Mouse (Mus musculus) brain, adult 2 months (tissue): ENCODE measurements around the gene Slco2b1.
"Not testable (repeated sequence)": the region's sequence is repeated elsewhere in the genome, so short reads cannot be mapped to it uniquely, and the experiment has no call there.

Source experiments
- DNase-seq: peaks from one replicate; pipeline ENCODE4 v3.0.0; 2011; ENCODE audit warnings: low read depth, low spot score

Slco2b1 gene

DNA sequence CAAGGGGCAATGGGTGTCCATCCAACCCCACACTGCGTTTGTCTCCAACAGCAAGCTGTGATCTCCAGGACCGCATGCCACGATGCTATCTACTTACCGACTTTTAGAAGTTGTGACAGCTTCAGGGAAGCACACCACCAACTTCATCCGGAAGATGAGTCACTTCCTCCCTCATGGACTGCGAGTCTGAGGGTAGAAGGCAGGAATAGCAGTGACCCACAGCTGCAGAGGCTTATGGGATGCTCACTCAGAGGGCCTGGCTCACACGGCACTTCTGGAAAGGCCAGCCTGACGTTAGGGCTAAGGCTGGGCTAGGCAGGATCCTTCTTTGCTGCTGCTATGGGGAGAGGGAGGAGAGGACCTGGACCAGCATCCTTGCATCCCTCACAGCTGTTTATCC is at the start of gene Slco2b1:
TSS of gene Slco2b1 (minus strand) at position 175 of the 400 bp plus-strand sequence.
- peak; percentile 15 for DNase-seq

GRCm38 (mm10) chr7:99739276-99739675 is 28.1 kb upstream of the Slco2b1 start:
- DNase-seq, result peak; percentile 62

DNA sequence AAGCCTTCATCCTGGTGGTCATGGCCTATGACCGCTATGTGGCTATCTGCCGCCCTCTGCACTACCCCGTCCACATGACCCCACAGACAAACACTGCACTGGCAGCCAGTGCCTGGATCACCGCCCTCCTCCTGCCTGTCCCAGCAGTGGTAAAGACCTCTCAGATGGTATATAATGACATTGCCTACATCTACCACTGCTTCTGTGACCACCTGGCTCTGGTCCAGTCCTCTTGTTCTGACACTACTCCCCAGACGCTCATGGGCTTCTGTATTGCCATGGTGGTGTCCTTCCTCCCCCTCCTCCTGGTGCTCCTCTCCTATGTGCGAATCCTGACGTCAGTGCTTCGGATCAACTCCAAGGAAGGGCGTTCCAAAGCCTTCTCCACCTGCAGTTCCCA is 24.4 kb upstream of the Slco2b1 start:
- DNase-seq, result not testable (repeated sequence)

DNA sequence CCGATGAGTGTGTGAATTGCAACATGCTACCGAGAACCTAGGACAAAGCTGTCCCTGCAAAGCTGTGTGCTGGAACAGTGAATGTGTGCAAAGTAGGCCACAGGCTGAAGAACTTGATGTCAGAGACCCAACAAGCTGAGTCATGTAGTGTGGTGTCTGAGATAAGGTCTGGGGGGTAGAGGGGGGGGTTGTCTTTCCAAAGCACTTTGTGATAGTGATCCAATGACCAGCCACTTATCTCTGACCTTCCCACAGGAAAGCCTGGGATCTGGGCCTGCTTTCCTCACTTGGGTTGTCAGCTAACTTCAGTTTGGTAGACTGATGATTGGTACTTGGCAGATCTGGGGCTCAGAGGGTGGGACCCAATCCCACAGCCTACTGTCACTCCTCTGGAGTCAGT is 23.5 kb upstream of the Slco2b1 start:
- DNase-seq, result no peak

- DNase-seq, result no peak
These were observed 18.8 kb upstream of the Slco2b1 start, which contains the start of gene Olfr520 for GRCm38 (mm10) chr7:99729973-99730372. Olfr520 (plus strand) TSS chr7:99730273.

GRCm38 (mm10) chr7:99716536-99716935 is 5.4 kb upstream of the Slco2b1 start:
- DNase-seq, result no peak

- no peak for DNase-seq
These were observed 1.3 kb upstream of the Slco2b1 start for GRCm38 (mm10) chr7:99712431-99712830.

DNA sequence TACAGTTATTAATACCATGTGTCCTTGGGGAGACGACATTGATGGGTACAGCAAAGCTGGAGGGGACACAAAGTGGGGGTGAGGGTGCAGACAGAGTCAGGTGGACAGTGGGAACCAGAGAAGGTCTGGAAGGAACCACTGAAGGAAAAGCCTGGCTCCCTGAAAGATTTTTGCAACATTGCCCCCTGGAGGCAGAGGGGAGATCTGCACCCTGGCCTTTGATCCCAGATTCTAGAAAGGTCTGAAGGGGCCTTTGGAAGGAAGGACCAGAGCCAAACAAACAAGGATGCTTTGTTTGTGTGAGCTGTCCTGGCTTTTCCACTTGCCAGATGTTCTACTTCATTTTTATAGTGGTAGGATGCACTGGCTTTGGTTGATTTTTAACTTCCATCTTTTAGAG is 664 bp downstream of the Slco2b1 start:
- peak; percentile 58 for DNase-seq

- no peak for DNase-seq
These were observed 1.1 kb downstream of the Slco2b1 start for GRCm38 (mm10) chr7:99709992-99710391.

- no peak for DNase-seq
These were observed 2.4 kb downstream of the Slco2b1 start for GRCm38 (mm10) chr7:99708750-99709149.

GRCm38 (mm10) chr7:99708301-99708721 is 2.8 kb downstream of the Slco2b1 start:
- DNase-seq, result peak; percentile 95

GRCm38 (mm10) chr7:99707671-99708070 is 3.5 kb downstream of the Slco2b1 start:
- peak; percentile 8 for DNase-seq

DNA sequence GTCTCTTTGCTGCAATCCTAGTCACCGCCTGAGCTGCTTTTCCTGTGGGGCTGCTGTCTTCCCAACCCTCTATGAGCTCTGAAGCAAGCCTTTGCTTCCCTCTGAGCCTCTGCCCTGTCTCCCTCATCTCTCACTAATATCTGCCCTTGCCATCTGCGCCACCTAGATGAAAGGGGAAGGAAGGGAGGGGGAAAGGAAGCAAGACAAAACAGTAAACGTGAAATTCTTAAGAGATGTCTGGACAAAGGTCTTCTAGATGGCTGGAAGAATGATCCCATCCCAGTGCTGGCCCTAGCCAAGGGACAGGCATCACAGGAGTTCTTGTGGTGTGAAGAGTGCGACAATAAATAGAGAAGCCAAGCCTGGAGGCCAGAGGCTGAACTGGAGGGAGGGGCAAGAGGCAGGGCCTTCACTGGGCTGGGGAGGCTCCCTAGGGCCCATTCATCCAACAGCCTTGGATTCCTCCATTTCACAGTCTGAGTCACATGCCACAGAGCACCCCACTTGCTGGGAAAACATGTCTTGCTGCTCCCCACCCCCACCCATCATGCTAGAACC is 4.0 kb downstream of the Slco2b1 start:
- peak; percentile 25 for DNase-seq

- DNase-seq, result peak; percentile 27
These were observed 4.7 kb downstream of the Slco2b1 start for GRCm38 (mm10) chr7:99706341-99707037.

DNA sequence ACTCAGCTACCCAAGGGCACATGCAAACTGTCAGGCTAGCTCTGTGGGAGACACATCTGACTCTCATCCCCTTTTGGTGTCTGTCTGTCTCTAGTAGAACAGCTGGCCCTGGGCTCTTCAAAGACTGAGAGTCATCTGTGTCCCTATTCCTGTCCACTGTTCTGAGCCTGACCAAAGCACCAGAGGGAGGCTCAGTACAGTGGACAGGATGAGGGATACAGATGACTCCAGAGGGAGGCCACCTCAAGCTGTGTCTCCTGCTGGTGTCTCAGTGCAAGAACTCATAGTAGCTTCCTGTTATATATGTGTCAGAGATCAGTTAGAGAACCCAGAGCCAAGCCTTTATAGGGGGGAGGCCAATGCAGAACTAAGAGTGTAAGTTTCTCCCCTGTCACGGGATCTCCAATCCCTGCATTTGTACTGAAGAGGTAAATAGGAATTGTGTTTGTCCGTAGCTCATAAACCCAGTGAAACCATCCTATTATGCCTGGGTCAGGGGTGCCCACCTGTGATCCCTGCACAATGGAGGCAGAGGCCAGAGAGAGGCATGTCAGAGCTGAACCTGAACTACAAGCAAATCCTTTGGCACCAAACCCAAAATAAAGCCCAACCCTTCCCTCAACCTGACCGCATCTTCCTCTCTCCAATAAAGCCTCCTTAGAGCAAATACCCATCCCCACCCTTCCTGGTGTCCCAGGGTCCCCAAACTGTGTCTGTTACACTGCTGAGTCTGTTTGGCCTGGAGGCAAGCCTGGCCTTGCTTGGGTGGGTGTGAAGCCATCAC is 6.2 kb downstream of the Slco2b1 start:
- no peak for DNase-seq

GRCm38 (mm10) chr7:99702201-99702600 is 8.9 kb downstream of the Slco2b1 start:
- no peak for DNase-seq

GRCm38 (mm10) chr7:99700641-99701040 is 10.5 kb downstream of the Slco2b1 start:
- DNase-seq, result no peak

- no peak for DNase-seq
These were observed 11.4 kb downstream of the Slco2b1 start for GRCm38 (mm10) chr7:99699709-99700151.

DNA sequence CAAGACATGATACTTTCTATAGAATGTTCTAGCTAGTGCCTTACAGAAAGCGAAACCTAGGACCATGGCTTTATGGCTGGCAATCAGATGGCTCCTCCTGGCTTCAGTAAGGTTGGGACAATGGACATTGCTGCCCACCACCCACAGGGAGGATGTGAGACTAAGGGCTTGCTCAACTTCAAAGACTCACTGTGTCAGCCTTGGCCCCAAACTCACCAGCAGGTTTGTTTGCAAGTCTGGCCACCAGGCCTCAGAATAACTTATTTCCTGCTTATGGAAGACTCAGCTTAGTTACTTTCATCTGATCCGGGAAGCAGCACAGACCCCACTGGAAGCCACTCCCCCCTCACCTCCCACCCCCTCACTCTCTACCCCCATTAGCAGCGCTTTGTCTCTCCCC is 12.0 kb downstream of the Slco2b1 start:
- DNase-seq, result no peak

DNA sequence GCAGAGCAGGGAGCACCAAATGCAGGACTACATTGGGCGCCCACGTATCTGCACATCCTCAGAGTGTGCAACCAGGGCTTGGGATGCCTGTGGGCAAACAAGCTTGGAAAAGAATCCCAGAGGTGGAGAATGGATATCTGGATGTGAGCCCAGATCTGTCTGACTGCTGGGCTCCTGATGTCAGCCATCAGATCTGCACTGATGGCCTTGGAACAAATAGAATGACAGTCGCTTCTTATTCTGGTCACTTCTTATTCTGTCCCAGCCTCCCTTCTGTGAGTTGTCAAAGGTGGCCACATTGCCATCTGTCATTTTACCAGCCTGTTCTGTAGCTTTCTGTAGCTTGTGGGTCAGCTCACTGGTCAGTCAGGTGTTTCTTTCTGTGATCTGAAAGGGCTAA is 12.6 kb downstream of the Slco2b1 start:
- peak; percentile 76 for DNase-seq

DNA sequence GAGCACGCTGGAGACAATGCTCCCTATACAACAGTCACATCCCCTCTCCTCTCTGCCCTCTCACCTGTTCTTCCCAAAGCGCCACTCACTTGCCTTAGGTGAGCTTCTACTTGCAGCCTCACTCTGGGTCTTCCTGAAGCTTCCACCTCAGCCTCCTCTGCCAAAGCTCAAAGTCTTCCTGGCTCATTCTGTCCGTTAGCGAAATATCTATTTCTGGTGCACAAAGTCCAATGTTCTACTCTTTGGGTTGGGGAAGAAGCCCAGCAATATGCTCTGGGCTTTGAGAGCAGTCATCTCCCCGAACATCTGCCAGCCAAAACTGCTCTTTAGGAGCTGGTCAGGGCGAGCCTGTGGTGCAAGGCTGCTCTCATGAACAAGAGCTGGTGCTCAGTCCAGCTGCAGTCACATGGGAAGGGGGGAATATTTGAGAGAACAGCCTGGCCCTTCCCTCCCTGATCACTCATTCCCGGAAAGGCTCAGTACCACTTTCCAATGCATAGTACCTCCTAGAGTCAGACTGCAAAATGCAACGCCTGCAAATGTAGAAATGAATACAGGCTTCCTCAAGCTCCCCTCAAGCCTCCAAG is 15.6 kb downstream of the Slco2b1 start:
- no peak for DNase-seq

DNA sequence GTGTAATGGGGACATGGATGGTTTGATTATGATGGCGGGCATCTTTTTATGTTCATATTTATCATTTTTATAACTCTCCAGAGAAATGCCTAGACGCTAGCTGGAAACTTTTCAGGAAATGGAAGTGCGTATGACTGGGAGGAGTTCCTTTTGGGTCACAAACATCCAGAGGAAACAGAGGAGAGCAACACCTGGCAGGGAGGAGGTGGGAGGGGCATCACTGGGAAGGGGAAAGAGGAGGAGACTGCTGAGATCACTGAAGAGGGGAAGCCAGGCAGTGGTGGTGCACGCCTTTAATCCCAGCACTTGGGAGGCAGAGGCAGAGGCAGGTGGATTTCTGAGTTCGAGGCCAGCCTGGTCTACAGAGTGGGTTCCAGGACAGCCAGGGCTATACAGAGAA is 16.7 kb downstream of the Slco2b1 start:
- DNase-seq, result not testable (repeated sequence)
